Mouse (Mus musculus) activated CD4-positive, CD25-positive, alpha-beta regulatory T cell, adult 9 weeks (primary cell): ENCODE measurements around the gene B9d1. TPM values are rescaled to one million over a fixed set of nuclear protein-coding genes. Genes with fewer than 3 reads are reported as not detected.

ENCODE experiments used
- polyA plus RNA-seq: library from polyadenylated mRNA; unstranded; fragments of 100-300 nt; shearing (Covaris generic); gene quantifications from one replicate; pipeline ENCODE4 v1.2.1, GENCODE M21; 2017

B9d1 gene
- polyA plus RNA-seq = 5.5 TPM

DNA sequence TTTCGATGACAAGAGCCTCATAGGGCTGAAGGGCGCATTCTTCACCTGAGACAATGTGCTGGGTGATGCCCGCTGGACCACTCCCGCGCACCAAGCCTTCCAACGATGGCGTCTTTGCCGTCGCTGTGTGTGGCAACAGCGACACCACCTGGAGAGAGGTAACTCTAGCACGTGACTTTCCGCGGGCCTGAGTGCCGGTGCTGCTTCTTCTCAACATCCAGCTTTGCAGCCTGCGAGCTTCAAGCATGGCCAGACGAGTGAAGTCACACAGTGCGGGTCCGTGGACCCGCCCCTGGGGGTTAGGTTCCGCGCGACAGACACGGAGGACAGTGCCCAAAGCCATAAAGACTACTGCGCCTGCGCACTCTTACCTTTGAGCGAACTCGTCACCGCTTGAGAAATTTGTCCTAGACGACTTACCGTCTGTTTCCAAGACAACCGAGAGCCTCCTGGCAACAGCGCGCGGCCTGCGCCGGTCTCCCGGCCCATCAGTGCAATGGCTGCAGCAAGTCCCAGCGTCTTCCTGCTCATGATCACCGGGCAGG lies at the start of gene B9d1:
TSS of gene B9d1 (plus strand) at position 432 of the 545 bp plus-strand sequence.

DNA sequence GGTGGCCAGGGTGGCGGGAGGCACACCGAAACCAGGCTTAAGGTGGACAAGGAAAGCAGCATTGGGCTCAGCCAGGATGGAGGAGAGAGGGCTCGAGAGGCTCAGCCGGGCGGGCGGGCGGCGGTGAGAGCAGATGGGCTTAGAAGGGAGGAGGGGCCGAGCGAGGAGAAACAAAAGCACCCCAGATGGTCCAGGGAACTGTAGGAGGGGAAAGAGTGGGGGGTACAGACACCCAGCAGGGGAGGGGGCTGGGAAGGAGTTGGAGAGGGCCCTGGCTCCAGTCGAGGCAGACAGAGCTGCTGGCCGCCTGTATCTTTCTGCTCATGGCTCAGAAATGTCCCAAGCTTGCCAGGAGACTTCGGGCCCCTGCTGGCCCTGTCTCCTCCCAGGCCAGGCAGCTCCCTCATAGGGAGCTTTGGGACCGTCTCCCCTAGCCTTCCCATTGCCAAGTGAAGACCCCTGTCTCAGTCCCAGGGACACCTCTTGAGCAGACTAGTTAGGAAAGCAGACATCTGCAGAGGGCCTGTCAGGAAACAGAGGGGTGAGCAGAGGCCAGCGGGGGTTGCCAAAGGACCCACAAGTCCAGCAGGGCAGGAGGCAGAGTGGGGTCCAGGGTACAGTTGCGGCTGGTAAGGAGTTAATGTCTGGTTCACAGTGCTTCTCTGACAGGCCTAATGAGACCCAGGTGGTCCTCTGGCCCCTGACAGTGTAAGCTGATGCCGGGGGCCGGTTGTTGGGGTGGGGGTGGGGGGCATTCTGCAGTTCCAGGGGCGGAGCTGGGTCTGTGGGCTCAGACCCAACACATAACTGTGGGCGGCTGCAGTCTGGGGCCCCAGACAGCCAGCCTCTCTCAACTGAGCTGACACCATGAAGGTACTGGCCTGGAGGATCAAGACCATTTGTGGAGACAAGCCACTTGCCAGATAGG lies 20.1 kb upstream of the B9d1 start, which contains the start of gene Mfap4:
TSS of gene Mfap4 (plus strand) at position 819 of the 928 bp plus-strand sequence.

DNA sequence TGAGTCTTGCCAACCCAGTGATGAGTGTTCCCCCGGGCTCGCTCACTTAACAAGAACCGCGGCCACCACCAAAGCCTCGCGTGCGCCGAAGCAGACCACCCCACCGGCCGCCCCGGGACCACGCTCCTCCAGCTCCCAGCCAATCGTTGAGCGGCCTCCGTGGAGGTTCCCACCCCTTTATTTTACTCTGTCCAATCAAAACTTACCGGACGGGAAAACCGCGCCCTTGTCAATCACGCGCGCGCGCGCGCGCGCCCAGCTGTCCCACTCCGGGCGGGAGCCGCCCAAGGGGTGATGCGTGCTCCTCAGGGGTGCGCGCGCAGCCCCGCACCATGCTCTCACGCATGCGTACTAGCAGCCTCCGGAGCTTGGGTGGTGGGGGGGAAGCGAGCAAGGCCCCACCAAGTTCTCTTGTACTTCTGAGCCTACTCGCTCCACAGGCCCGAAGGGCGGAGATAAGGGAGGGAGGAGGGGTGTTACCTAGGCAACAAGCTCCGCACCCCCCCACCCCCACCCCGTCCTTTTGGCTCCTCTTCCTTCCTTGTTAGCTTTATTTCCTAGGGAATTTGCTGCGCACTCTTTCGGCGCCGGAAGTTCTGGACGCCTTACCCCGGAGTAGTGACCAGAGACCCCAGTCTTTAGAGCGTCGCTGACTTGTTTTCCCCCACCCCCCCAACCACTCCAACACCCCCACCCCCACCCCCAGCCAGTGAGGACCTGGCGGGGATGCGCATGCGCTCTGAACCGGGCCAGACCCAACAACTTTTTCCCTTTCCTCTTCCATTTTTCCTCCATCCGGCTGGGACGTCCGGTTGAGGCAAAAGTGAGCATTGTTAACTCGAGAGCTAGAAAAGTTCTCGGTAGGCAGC lies 10.6 kb upstream of the B9d1 start, which contains the start of gene Mapk7:
TSS of gene Mapk7 (minus strand) at position 278 of the 869 bp plus-strand sequence.

Other genes with a start within 250 kb of the B9d1 start
- gene Aldh3a2, start 237.7 kb upstream of the B9d1 start, polyA plus RNA-seq = 55.8 TPM
- not detected for gene Slc47a2, start 162.3 kb upstream of the B9d1 start, polyA plus RNA-seq
- not detected for gene Slc47a1, start 126.8 kb upstream of the B9d1 start, polyA plus RNA-seq
- not detected for gene Rnf112, start 51.0 kb upstream of the B9d1 start, polyA plus RNA-seq
- gene Mfap4, start 19.7 kb upstream of the B9d1 start, polyA plus RNA-seq = not detected
- gene Mapk7, start 10.7 kb upstream of the B9d1 start, polyA plus RNA-seq = 32.9 TPM
- 0.42 TPM for gene Epn2, start 74.5 kb downstream of the B9d1 start, polyA plus RNA-seq
- 440 TPM for gene Grap, start 148.1 kb downstream of the B9d1 start, polyA plus RNA-seq
- 3.7 TPM for gene Fam83g, start 178.9 kb downstream of the B9d1 start, polyA plus RNA-seq
- gene Slc5a10, start 215.7 kb downstream of the B9d1 start, polyA plus RNA-seq = 0.22 TPM